10 mouse cellular contexts compared by ENCODE assay signal in genomic region chr9:59577401-59577800, GRCm38 (mm10). TPM values are rescaled to one million over a fixed set of nuclear protein-coding genes. Genes with fewer than 3 reads are reported as not detected.
A peak's percentile ranks its signal among the peaks of the same experiment; 100 is the strongest.
DNase-seq lines count a peak whose midpoint lies in the region; ATAC-seq and TF ChIP-seq lines count a peak whose summit lies in the region.
"Had no signal": no experiment of that assay in that cellular context is flagged by ENCODE, and none has a peak within 500 bp of the region (broad histone marks: within the 10 kb centered on the region; RNA-seq: fewer than 3 reads in every experiment).

No protein-coding gene starts in this region.

- peak overlapping the region; percentile 61 for H3K4me3 ChIP-seq in layer of hippocampus, adult 2 months
- H3K4me3 ChIP-seq in embryonic facial prominence, embryonic 11.5 days (ENCODE audit: low read depth, low read length) = peak overlapping the region; percentile 22; the same call in 1 of the 2 replicates
- H3K4me3 ChIP-seq in hindbrain, postnatal 0 days (ENCODE audit: low read length) = peak overlapping the region; percentile 53
- H3K4me3 ChIP-seq in midbrain, postnatal 0 days (ENCODE audit: low read depth, low read length) = peak overlapping the region; percentile 68

- no peaks in the 10 kb centered on the region for H3K27me3 ChIP-seq in embryonic facial prominence, embryonic 11.5 days (ENCODE audit: control insufficient read depth, insufficient read depth, low read length)
- H3K27me3 ChIP-seq in hindbrain, postnatal 0 days (ENCODE audit: insufficient read depth, low read length) = no peaks in the 10 kb centered on the region
- H3K27me3 ChIP-seq in midbrain, postnatal 0 days (ENCODE audit: insufficient read depth, low read length) = no peaks in the 10 kb centered on the region; the same call in 1 of the 2 replicates

- no peaks in the 10 kb centered on the region for H3K36me3 ChIP-seq in embryonic facial prominence, embryonic 11.5 days (replicated peaks; ENCODE audit: control insufficient read depth, insufficient read depth, low read depth, low read length)
- H3K36me3 ChIP-seq in hindbrain, postnatal 0 days (ENCODE audit: insufficient read depth, low read length) = no peaks in the 10 kb centered on the region
- H3K36me3 ChIP-seq in midbrain, postnatal 0 days (ENCODE audit: insufficient read depth, low read length) = no peaks in the 10 kb centered on the region

- no peak overlapping the region for H3K9ac ChIP-seq in embryonic facial prominence, embryonic 11.5 days (replicated peaks; ENCODE audit: low read length)
- H3K9ac ChIP-seq in hindbrain, postnatal 0 days (replicated peaks; ENCODE audit: low read length) = peak overlapping the region; percentile 67; the same call in 1 of the 2 replicates
- 0 out of 2 replicates have a peak overlapping the region, but pooled peaks have one; percentile 84 for H3K9ac ChIP-seq in midbrain, postnatal 0 days (replicated peaks; ENCODE audit: low read length, poor library complexity, severe bottlenecking)

- no peak for ATAC-seq in embryonic facial prominence, embryonic 11.5 days (replicated peaks; ENCODE audit: insufficient number of reproducible peaks, low FRiP score, low TSS enrichment, low read depth)
- no peak for ATAC-seq in hindbrain, postnatal 0 days
- ATAC-seq in midbrain, postnatal 0 days (ENCODE audit: low FRiP score) = no peak

- H3K4me1 ChIP-seq in embryonic facial prominence, embryonic 11.5 days (ENCODE audit: control insufficient read depth, insufficient read depth, low read length) = no peaks in the 10 kb centered on the region
- H3K4me1 ChIP-seq in hindbrain, postnatal 0 days (ENCODE audit: insufficient read depth, low read length) = no peaks in the 10 kb centered on the region
- H3K4me1 ChIP-seq in midbrain, postnatal 0 days (ENCODE audit: insufficient read depth, low read length) = 0 out of 2 replicates have a peak, but pooled peaks cover 4% of the 10 kb centered on the region

- H3K4me2 ChIP-seq in embryonic facial prominence, embryonic 11.5 days (ENCODE audit: low read depth, low read length) = peak overlapping the region; percentile 59
- peak overlapping the region; percentile 77 for H3K4me2 ChIP-seq in hindbrain, postnatal 0 days (ENCODE audit: low read depth, low read length)
- peak overlapping the region; percentile 73 for H3K4me2 ChIP-seq in midbrain, postnatal 0 days (ENCODE audit: low read depth, low read length, poor library complexity, severe bottlenecking)

- H3K9me3 ChIP-seq in embryonic facial prominence, embryonic 11.5 days (replicated peaks; ENCODE audit: control insufficient read depth, low read length) = no peaks in the 10 kb centered on the region
- H3K9me3 ChIP-seq in hindbrain, postnatal 0 days (ENCODE audit: low read length) = no peaks in the 10 kb centered on the region
- no peaks in the 10 kb centered on the region for H3K9me3 ChIP-seq in midbrain, postnatal 0 days (ENCODE audit: low read length)

- DNase-seq in layer of hippocampus, adult 2 months (ENCODE audit: low spot score in 2 of 2) = no peak
- no peak for DNase-seq in layer of hippocampus, postnatal 25 days (ENCODE audit: extremely low spot score in 1 of 2, low spot score in 1 of 2)
- DNase-seq in embryonic facial prominence, embryonic 11.5 days (ENCODE audit: low spot score) = no peak
- DNase-seq in hindbrain, postnatal 0 days (ENCODE audit: low spot score) = no peak
- DNase-seq in midbrain, postnatal 0 days (ENCODE audit: low spot score) = no peak
- no peak for DNase-seq in ovary, postnatal 10 days (ENCODE audit: low spot score)
- no peak for DNase-seq in layer of hippocampus, adult 9-11 months
- DNase-seq in kidney, adult 8-10 months = no peak

- 15% methylated on average over 13 of the region's 13 CpGs for WGBS in embryonic facial prominence, embryonic 11.5 days
- 13% methylated on average over 13 of the region's 13 CpGs for WGBS in hindbrain, postnatal 0 days
- 9% methylated on average over 13 of the region's 13 CpGs for WGBS in midbrain, postnatal 0 days

- H3K27ac ChIP-seq in layer of hippocampus, adult 2 months = peak overlapping the region; percentile 86
- no peak overlapping the region for H3K27ac ChIP-seq in embryonic facial prominence, embryonic 11.5 days (replicated peaks; ENCODE audit: low read depth, low read length)
- no peak overlapping the region for H3K27ac ChIP-seq in hindbrain, postnatal 0 days
- H3K27ac ChIP-seq in midbrain, postnatal 0 days (ENCODE audit: low read depth, low read length) = peak overlapping the region; percentile 71

- no peak for TF ChIP-seq CTCF in layer of hippocampus, adult 2 months (conservative IDR thresholded peaks at IDR 0.05)
- TF ChIP-seq CTCF in hindbrain, postnatal 0 days (IDR thresholded peaks at IDR 0.05; ENCODE audit: low read depth) = no peak
- no peak for TF ChIP-seq CTCF in midbrain, postnatal 0 days (IDR thresholded peaks at IDR 0.05)

RNA-seq across cellular contexts. Expression of gene Celf6, which starts 0.3 kb away (rescaled TPM):
- 10 to 100 TPM; 25.2 to 30.4 TPM for total RNA-seq in layer of hippocampus, adult 2 months (2021)
- 10 to 100 TPM; 23.7 to 25.6 TPM for total RNA-seq in layer of hippocampus, postnatal 25 days (2021)
- 1.2 and 1.7 TPM in 2 replicates for polyA plus RNA-seq in embryonic facial prominence, embryonic 11.5 days (2014; fragmentation: Nextera tagmentation; extraction: Ambion mirVana)
- 82.3 and 91.7 TPM in 2 replicates for total RNA-seq in hindbrain, postnatal 0 days (2014; rRNA removed)
- polyA plus RNA-seq in hindbrain, postnatal 0 days (2015; fragmentation: Nextera tagmentation; extraction: Ambion mirVana) = 40.1 and 40.9 TPM in 2 replicates
- 77.9 and 81.1 TPM in 2 replicates for total RNA-seq in midbrain, postnatal 0 days (2014; rRNA removed)
- 47.3 and 59.6 TPM in 2 replicates for polyA plus RNA-seq in midbrain, postnatal 0 days (2015; fragmentation: Nextera tagmentation; extraction: Ambion mirVana)
- total RNA-seq: gastrocnemius, adult 18-20 months; neutrophil, adult 5-6 weeks had no signal

RNA-seq across cellular contexts. Expression of gene Tmem202, which starts 37.8 kb away (rescaled TPM):
- 1 to 10 TPM; 2.4 to 2.8 TPM for total RNA-seq in layer of hippocampus, adult 2 months (2021)
- 1 to 10 TPM; 2.0 to 2.1 TPM for total RNA-seq in layer of hippocampus, postnatal 25 days (2021)
- polyA plus RNA-seq in embryonic facial prominence, embryonic 11.5 days (2014; fragmentation: Nextera tagmentation; extraction: Ambion mirVana) = not detected in 2 replicates
- total RNA-seq in hindbrain, postnatal 0 days (2014; rRNA removed) = 1.5 and 3.7 TPM in 2 replicates
- 1.1 and 1.6 TPM in 2 replicates for polyA plus RNA-seq in hindbrain, postnatal 0 days (2015; fragmentation: Nextera tagmentation; extraction: Ambion mirVana)
- 0.99 and 2.3 TPM in 2 replicates for total RNA-seq in midbrain, postnatal 0 days (2014; rRNA removed)
- 1.4 and 1.6 TPM in 2 replicates for polyA plus RNA-seq in midbrain, postnatal 0 days (2015; fragmentation: Nextera tagmentation; extraction: Ambion mirVana)

RNA-seq across cellular contexts. Expression of gene Hexa, which starts 38.1 kb away (rescaled TPM):
- 10 to 100 TPM; 47.8 to 51.0 TPM for total RNA-seq in layer of hippocampus, adult 2 months (2021)
- 10 to 100 TPM; 45.8 to 52.7 TPM for total RNA-seq in layer of hippocampus, postnatal 25 days (2021)
- 49.4 and 64.0 TPM in 2 replicates for polyA plus RNA-seq in embryonic facial prominence, embryonic 11.5 days (2014; fragmentation: Nextera tagmentation; extraction: Ambion mirVana)
- 52.9 and 54.8 TPM in 2 replicates for total RNA-seq in hindbrain, postnatal 0 days (2014; rRNA removed)
- polyA plus RNA-seq in hindbrain, postnatal 0 days (2015; fragmentation: Nextera tagmentation; extraction: Ambion mirVana) = 52.7 and 53.1 TPM in 2 replicates
- 49.6 and 53.8 TPM in 2 replicates for total RNA-seq in midbrain, postnatal 0 days (2014; rRNA removed)
- polyA plus RNA-seq in midbrain, postnatal 0 days (2015; fragmentation: Nextera tagmentation; extraction: Ambion mirVana) = 43.6 and 48.4 TPM in 2 replicates

RNA-seq across cellular contexts. Expression of gene Parp6, which starts 39.7 kb away (rescaled TPM):
- 100 to 1,000 TPM; 129 to 132 TPM for total RNA-seq in layer of hippocampus, adult 2 months (2021)
- total RNA-seq in layer of hippocampus, postnatal 25 days (2021) = 100 to 1,000 TPM; 138 to 142 TPM
- polyA plus RNA-seq in embryonic facial prominence, embryonic 11.5 days (2014; fragmentation: Nextera tagmentation; extraction: Ambion mirVana) = 36.8 and 43.6 TPM in 2 replicates
- total RNA-seq in hindbrain, postnatal 0 days (2014; rRNA removed) = 123 and 129 TPM in 2 replicates
- 136 and 156 TPM in 2 replicates for polyA plus RNA-seq in hindbrain, postnatal 0 days (2015; fragmentation: Nextera tagmentation; extraction: Ambion mirVana)
- 136 and 154 TPM in 2 replicates for total RNA-seq in midbrain, postnatal 0 days (2014; rRNA removed)
- polyA plus RNA-seq in midbrain, postnatal 0 days (2015; fragmentation: Nextera tagmentation; extraction: Ambion mirVana) = 170 and 187 TPM in 2 replicates

Comparison
In these comparisons a context has a peak if more than half of its experiments do, and no peak if none do; other contexts are left out.
1. H3K27ac ChIP-seq: peak in layer of hippocampus, adult 2 months (single experiment) and midbrain, postnatal 0 days (single experiment); none in embryonic facial prominence, embryonic 11.5 days (single experiment) and hindbrain, postnatal 0 days (single experiment).
2. Peak in every context shown above with its lines, with median percentiles within 50 percentile points of each other: H3K4me3 ChIP-seq and H3K4me2 ChIP-seq.